Mouse (Mus musculus): ENCODE measurements around the gene Pam. TPM values are rescaled to one million over a fixed set of nuclear protein-coding genes. Genes with fewer than 3 reads are reported as not detected.
"Not testable (repeated sequence)": the region's sequence is repeated elsewhere in the genome, so short reads cannot be mapped to it uniquely, and the experiment has no call there.

The Pam gene
- polyA plus RNA-seq, 2 experiments from 2014 or later = 2.6 to 4.8 TPM

- no peak for ATAC-seq
These were observed 63.6 kb downstream of the Pam start for GRCm38 (mm10) chr1:98031802-98032201.

GRCm38 (mm10) chr1:98029025-98029424, 66.4 kb downstream of the Pam start:
- no peak for ATAC-seq

GRCm38 (mm10) chr1:98028468-98028867, 67.0 kb downstream of the Pam start:
- ATAC-seq = no peak

- ATAC-seq = no peak
These were observed 67.5 kb downstream of the Pam start for GRCm38 (mm10) chr1:98027959-98028358.

GRCm38 (mm10) chr1:98025924-98026640, 69.4 kb downstream of the Pam start:
- no peak for ATAC-seq

- ATAC-seq = no peak
These were observed 71.6 kb downstream of the Pam start for GRCm38 (mm10) chr1:98023866-98024265.

GRCm38 (mm10) chr1:98018987-98019386, 76.5 kb downstream of the Pam start:
- ATAC-seq = no peak

GRCm38 (mm10) chr1:98016004-98016848, 79.2 kb downstream of the Pam start:
- ATAC-seq = no peak

GRCm38 (mm10) chr1:98015564-98015963, 79.9 kb downstream of the Pam start:
- ATAC-seq = no peak

GRCm38 (mm10) chr1:98002561-98003425, 92.7 kb downstream of the Pam start:
- no peak for ATAC-seq

GRCm38 (mm10) chr1:97999465-97999864, 96.0 kb downstream of the Pam start:
- ATAC-seq = no peak

GRCm38 (mm10) chr1:97998961-97999360, 96.5 kb downstream of the Pam start:
- not testable (repeated sequence) for ATAC-seq

GRCm38 (mm10) chr1:97997088-97997487, 98.4 kb downstream of the Pam start:
- ATAC-seq = no peak

- no peak for ATAC-seq
These were observed 103.5 kb downstream of the Pam start for GRCm38 (mm10) chr1:97991976-97992375.

- no peak for ATAC-seq
These were observed 112.3 kb downstream of the Pam start for GRCm38 (mm10) chr1:97983189-97983588.

GRCm38 (mm10) chr1:97979422-97979821, 116.0 kb downstream of the Pam start:
- no peak for ATAC-seq

- ATAC-seq = no peak
These were observed 117.9 kb downstream of the Pam start for GRCm38 (mm10) chr1:97977521-97977920.

- ATAC-seq = no peak
These were observed 118.5 kb downstream of the Pam start for GRCm38 (mm10) chr1:97976873-97977473.

GRCm38 (mm10) chr1:97976072-97976471, 119.4 kb downstream of the Pam start:
- ATAC-seq = no peak

GRCm38 (mm10) chr1:97974968-97975367, 120.5 kb downstream of the Pam start:
- no peak for ATAC-seq

GRCm38 (mm10) chr1:97969765-97970164, 125.7 kb downstream of the Pam start:
- ATAC-seq = no peak

- no peak for ATAC-seq
These were observed 131.7 kb downstream of the Pam start for GRCm38 (mm10) chr1:97963711-97964110.

- ATAC-seq = no peak
These were observed 133.3 kb downstream of the Pam start for GRCm38 (mm10) chr1:97962134-97962533.

Data from activated CD4-positive, CD25-positive, alpha-beta regulatory T cell, adult 4 months (primary cell).